Mouse (Mus musculus): ENCODE measurements around the gene Zfp39.

DNA sequence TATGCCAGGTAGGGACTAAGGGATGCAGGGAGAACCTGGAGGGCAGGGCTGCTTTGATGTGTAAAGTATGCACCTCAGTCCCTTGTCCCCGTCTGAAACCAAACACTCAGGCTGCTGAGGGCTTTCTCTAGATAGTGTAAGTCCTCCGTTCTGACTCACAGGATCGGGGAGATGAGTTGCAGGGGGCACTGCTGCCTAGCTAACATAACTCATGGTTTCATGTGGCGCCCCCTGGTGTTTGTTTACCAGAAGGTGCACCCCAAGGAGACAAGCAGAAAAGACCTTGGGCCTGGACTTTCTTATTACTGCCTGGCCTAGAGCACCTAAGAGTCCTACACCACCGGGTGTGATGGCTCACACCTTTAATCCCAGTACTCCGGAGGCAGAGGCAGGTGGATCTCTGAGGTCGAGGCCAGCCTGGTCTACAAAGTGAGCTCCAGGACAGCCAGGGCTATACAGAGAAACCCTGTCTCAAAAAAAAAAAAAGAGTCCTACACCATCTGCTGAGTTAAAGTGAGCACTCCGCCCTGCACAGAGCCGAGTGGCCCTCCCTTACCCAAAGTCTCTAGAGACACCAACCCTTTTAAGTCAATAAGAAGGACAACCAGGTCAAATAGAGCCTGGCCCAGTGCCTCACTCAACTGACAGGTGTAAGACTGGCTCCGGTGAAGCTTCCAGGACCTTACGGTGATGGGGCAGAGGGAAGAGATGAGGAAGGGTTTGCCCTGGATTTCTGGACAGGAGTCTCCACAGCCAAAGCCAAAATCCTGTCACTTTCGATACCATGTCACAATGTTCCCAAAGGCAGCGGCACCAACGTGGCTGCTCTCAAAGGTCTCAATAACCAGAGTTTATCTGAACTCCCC is 13.1 kb upstream of the Zfp39 start:
- TF ChIP-seq TCF12 (IDR thresholded peaks at IDR 0.05; ENCODE audit: low read depth, low read length) = no peak
- no peak for TF ChIP-seq MEF2A (IDR thresholded peaks at IDR 0.05; ENCODE audit: borderline replicate concordance, low read depth, low read length)
- TF ChIP-seq IRF4 (IDR thresholded peaks at IDR 0.05; ENCODE audit: low read depth, low read length) = 0 out of 2 replicates have a peak, but pooled peaks have one; percentile 12
- peak; percentile 77 to 82 for TF ChIP-seq CTCF (conservative IDR thresholded peaks at IDR 0.05 in 1 of 2, IDR thresholded peaks at IDR 0.05 in 1 of 2; ENCODE audit: low read depth in 2 of 2, low read length in 2 of 2)
- TF ChIP-seq HCFC1 (IDR thresholded peaks at IDR 0.05; ENCODE audit: low read depth, low read length) = no peak
- no peak for TF ChIP-seq POLR2A (IDR thresholded peaks at IDR 0.05; ENCODE audit: low read depth, low read length)

All from CH12.LX (cell line).